Mouse (Mus musculus) limb, embryonic 15.5 days (tissue): ENCODE results near the gene Cwh43. TPM values are rescaled to one million over a fixed set of nuclear protein-coding genes. Genes with fewer than 3 reads are reported as not detected.
"Not testable (repeated sequence)": the region's sequence is repeated elsewhere in the genome, so short reads cannot be mapped to it uniquely, and the experiment has no call there.

Source experiments
- ATAC-seq: fragments of 200-750 bp; cut with Nextera tagmentation; 2 replicates; pipeline ENCODE4 v1.8.0; 2017; ENCODE audit warnings: low read depth, moderate TSS enrichment; ENCODE audit not compliant: insufficient number of reproducible peaks, low FRiP score, low TSS enrichment
- H3K27ac ChIP-seq: fragments of 300-500 bp; sonication (generic); 2 replicates; pipeline ENCODE4 v1.5.1; 2015; ENCODE audit warnings: moderate library complexity, mild to moderate bottlenecking, inconsistent platforms
- H3K27me3 ChIP-seq: fragments of 300-500 bp; sonication (generic); 2 replicates; pipeline ENCODE4 v1.6.1; 2015; ENCODE audit warnings: inconsistent platforms
- H3K36me3 ChIP-seq: fragments of 300-500 bp; sonication (generic); 2 replicates; pipeline ENCODE4 v1.6.1; 2015; ENCODE audit warnings: inconsistent platforms
- H3K4me1 ChIP-seq: fragments of 300-500 bp; sonication (generic); 2 replicates; pipeline ENCODE4 v1.6.1; 2015; ENCODE audit warnings: inconsistent platforms
- H3K4me2 ChIP-seq: fragments of 300-500 bp; sonication (generic); 2 replicates; pipeline ENCODE4 v1.6.1; 2015; ENCODE audit warnings: mild to moderate bottlenecking, inconsistent platforms
- H3K4me3 ChIP-seq: fragments of 300-500 bp; sonication (generic); 2 replicates; pipeline ENCODE4 v1.5.1; 2015; ENCODE audit warnings: mild to moderate bottlenecking, inconsistent platforms
- H3K9ac ChIP-seq: fragments of 300-500 bp; sonication (generic); 2 replicates; pipeline ENCODE4 v1.6.1; 2015; ENCODE audit warnings: inconsistent platforms
- H3K9me3 ChIP-seq: fragments of 300-500 bp; sonication (generic); 2 replicates; pipeline ENCODE4 v1.6.1; 2016; ENCODE audit warnings: inconsistent platforms
- WGBS: fragments of 180-500 bp; shearing (Covaris S2); methylation state at CpG from one replicate; pipeline ENCODE4 v1.1.7; 2015; 5-methylcytosine and 5-hydroxymethylcytosine counted together
- polyA plus RNA-seq: library from polyadenylated mRNA; unstranded; fragments of >200 nt; fragmentation: Nextera tagmentation; extraction: Ambion mirVana; gene quantifications from 2 replicates; pipeline ENCODE4 v1.2.1, GENCODE M21; 2015

The Cwh43 gene
- polyA plus RNA-seq, 1 experiment from 2014 or later = 8.6 TPM

DNA sequence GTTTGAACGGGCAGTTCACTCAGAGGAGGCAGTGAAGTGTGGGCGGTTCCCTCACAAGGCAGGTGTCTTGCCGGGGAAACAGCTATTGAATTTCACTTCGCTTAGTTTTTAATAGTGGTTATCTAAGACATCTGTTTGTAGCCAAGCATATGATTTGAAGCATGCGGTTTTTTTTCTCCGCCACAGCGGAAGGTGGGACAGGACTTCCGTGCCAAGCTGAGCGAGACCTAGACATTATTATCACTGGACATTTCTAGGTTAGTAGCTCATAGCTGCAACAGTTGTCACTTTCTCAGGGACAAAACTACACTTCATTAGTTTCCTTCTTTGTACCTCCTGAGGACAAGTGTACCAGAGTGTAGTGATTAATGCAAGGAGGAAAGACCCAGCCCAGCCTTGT, 36.3 kb downstream of the Cwh43 start:
- Histone ChIP-seq H3K4me3 (no peak overlapping the region), H3K4me1 (no peaks in the 10 kb centered on the region), H3K9me3 (no peaks in the 10 kb centered on the region), H3K27me3 (no peaks in the 10 kb centered on the region), H3K9ac (no peak overlapping the region), H3K4me2 (no peak overlapping the region), H3K27ac (no peak overlapping the region), H3K36me3 (no peaks in the 10 kb centered on the region)
- ATAC-seq = no peak
- 52% methylated on average over 9 of the region's 9 CpGs for WGBS

DNA sequence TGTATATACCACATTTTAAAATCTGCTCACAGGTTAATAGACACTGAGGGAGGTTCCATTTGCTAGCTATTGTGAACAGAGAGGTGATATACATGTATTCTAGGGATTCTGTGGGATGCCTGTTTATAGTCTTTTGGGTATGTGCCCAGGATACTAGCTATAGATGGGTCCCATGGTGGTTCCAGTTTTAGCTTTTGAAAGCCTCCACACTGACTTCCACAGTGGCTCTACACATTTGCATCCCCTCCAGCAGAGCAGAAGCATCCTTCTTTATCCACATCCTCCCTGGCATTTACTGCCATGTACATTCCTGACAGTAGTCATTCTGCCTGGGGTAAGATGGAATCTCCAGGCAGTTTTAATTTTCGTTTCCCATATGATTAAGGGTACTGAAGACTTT, 44.4 kb downstream of the Cwh43 start:
- H3K4me2 ChIP-seq = no peak overlapping the region
- H3K4me1 ChIP-seq = no peaks in the 10 kb centered on the region
- no peak for ATAC-seq
- no peak overlapping the region for H3K27ac ChIP-seq
- no peaks in the 10 kb centered on the region for H3K9me3 ChIP-seq
- H3K36me3 ChIP-seq = no peaks in the 10 kb centered on the region
- H3K27me3 ChIP-seq = no peaks in the 10 kb centered on the region
- H3K4me3 ChIP-seq = no peak overlapping the region
- WGBS = 58% methylated on average over 1 of the region's 1 CpGs
- no peak overlapping the region for H3K9ac ChIP-seq

DNA sequence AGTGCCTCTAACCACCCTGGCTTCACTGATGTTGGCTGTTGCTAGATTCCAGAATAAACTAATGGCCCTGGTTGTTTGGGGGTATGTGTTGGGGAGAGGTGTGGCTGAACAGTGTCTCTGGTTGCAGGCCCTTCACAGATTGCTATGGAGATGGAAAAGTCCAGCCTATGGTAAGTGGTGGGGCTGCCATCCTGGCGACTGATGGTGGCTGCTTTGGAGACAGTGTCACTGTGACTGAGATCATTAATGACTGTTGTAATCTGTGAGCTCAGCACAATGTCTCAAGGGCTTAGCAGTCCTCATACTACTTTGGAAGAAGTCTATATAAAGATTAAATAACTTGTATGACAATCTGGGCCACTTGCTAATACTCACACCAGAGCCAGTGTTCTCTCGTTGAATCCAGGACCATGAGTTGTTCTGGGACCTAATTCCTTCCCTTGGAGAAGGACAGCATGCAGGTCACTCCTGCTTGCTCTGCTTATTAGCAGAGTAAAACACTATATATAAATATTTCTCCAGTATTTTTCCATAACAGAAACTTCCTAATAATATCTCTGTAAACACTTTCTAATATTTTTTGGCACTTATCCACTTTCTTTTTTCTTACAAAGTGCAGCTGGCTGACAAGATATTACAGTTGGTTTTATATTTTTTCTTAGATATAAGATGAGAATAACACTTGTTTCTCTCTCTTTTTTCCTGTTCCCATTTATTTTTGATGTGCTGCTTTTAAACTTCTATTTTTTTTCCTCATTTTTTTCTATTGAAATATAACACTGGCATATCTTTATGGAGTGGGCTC, 48.8 kb downstream of the Cwh43 start:
- Histone ChIP-seq H3K4me3 (no peak overlapping the region), H3K27ac (no peak overlapping the region), H3K4me2 (no peak overlapping the region), H3K36me3 (no peaks in the 10 kb centered on the region), H3K27me3 (no peaks in the 10 kb centered on the region), H3K9me3 (no peaks in the 10 kb centered on the region), H3K4me1 (no peaks in the 10 kb centered on the region), H3K9ac (no peak overlapping the region)
- WGBS = 66% methylated on average over 2 of the region's 2 CpGs
- ATAC-seq = no peak

DNA sequence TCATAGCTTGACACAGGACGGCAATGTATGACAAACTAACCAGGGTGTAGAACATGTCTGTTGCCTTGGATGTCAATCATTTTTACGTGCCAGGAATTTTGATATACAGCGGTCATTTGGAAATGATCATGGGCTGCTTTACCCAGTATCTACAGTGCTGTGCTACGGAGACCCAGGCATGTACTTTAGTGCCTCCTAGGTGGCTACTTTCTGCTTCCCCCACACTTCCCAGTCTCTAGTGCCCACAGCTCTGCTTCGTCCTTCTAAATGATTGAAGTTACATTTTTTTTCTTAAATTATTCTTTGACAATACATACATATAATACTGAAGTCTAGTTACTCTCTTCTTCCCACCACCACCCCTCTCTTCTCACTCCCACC, 49.4 kb downstream of the Cwh43 start:
- Histone ChIP-seq H3K4me1 (no peaks in the 10 kb centered on the region), H3K27me3 (no peaks in the 10 kb centered on the region), H3K9me3 (no peaks in the 10 kb centered on the region), H3K9ac (no peak overlapping the region), H3K27ac (no peak overlapping the region), H3K36me3 (no peaks in the 10 kb centered on the region), H3K4me3 (no peak overlapping the region), H3K4me2 (no peak overlapping the region)
- ATAC-seq = no peak
- WGBS = 72% methylated on average over 5 of the region's 5 CpGs

DNA sequence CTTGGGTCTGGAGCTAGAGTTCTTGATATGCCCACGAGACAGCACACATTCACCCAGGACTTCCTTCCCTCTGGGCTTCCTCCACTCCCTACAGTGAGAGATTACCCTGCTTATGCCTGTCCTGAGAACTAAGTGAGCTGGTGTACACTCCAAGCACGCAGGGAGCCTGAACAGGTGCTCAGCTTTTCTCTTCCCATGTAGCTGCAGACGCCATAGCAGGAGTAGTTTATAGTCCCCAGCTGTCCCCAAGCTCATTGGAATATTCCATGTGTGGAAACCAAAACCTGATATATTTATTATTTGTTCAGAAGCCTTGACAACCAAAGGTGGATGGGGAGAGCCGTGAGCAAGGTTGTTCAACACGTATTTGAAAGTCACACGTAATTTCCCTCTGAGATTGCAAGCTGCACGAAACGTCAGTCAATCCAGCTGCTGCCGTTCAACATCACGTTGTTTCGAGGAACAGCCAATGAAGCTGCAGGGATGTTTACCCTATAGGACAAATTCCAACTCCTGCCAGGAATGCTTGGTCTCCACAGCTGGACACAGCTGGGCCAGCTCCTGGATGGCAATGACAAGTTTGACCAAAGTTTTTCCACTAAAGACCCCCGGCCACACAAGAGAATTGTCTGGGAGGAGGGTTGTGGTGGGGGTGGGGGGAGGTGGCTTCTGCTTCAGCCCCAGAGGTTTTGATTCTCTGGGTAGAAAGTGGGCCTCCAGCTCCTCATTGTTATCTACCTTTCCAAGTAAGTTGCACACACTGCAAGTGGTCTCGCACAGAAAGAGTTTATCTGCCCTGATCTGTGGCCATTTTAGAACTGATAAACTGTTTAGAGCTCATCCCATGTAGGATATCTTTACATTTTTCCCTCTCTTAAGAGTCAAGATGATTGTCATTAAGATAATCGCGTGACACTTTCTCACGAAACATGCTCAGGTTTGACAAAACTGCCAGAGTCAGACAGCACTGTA, 62.9 kb downstream of the Cwh43 start:
- Histone ChIP-seq H3K9ac (no peak overlapping the region), H3K4me3 (no peak overlapping the region), H3K4me2 (no peak overlapping the region), H3K4me1 (no peaks in the 10 kb centered on the region), H3K36me3 (no peaks in the 10 kb centered on the region), H3K27ac (no peak overlapping the region), H3K27me3 (no peaks in the 10 kb centered on the region), H3K9me3 (no peaks in the 10 kb centered on the region)
- 74% methylated on average over 16 of the region's 16 CpGs for WGBS
- no peak for ATAC-seq

DNA sequence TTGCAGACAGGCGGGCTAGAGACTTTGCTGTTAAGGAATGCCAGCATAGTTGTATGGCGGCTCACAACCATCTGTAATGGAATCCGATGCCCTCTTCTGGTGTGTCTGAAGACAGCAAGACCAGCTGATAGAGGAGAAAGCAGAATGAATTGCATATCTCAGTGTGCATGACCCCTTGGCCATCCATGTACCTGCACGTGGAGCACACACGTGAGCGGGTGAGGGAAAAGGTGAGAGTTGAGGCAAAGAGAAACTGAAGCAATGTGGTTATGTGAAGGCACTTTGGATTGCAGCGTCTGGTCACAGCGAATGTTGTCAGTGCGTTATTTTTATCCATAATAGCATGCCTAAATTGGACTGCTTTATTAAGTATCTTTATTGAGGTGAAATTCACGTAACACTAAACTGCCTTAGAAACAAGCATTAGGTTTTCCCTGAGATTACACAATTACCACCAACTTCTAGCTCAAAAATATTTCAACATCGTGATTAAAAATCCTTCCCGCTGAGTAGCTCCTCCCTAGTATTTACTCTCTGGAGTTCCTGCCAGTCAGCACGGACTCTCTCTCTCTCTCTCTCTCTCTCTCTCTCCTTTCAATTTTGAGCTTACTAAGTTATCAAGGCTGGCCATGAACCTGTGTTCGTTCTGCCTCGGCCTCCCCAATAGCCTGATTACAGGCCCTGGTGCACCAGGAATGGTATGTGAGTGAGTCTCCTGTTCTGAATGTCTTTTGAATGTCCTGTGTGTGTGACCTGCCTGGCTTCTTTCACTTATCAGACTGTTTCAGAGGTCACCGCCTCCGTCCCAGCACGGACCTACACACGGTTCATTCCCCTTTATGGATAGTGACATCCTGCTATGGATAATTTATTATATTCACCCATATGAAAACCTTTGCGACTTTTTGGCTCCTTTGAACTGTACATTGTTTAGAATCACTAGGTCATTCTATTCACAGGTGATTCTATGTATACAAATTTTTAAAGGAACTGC, 68.8 kb downstream of the Cwh43 start:
- no peaks in the 10 kb centered on the region for H3K4me1 ChIP-seq
- ATAC-seq = no peak
- H3K9me3 ChIP-seq = no peaks in the 10 kb centered on the region
- no peak overlapping the region for H3K9ac ChIP-seq
- no peak overlapping the region for H3K4me3 ChIP-seq
- 80% methylated on average over 20 of the region's 20 CpGs for WGBS
- no peak overlapping the region for H3K4me2 ChIP-seq
- H3K27ac ChIP-seq = no peak overlapping the region
- H3K36me3 ChIP-seq = no peaks in the 10 kb centered on the region
- H3K27me3 ChIP-seq = no peaks in the 10 kb centered on the region

DNA sequence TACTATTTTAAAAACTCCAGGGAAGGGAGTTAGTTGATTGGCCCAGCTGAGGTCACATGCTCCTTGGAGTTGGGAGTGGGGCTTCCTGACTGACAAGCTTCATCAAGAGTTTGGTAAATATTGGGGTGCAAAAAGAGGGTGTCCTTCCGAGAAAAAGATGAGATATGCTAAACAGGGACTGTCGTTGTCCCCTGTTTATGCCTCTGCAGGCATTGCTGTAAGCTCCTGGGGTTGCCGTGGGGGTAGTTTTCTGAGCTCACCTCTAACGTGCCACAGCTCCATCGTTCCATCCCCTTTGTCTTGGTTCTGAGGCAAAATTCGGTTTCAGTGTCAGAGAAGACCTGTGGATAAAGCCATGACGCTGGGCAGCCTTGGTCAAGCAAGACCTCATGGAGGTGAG, 74.8 kb downstream of the Cwh43 start, which contains the start of gene Dcun1d4:
TSS of gene Dcun1d4 (plus strand) at position 301 of the 400 bp plus-strand sequence.
- no peak for ATAC-seq
- WGBS = 82% methylated on average over 7 of the region's 7 CpGs
- Histone ChIP-seq H3K4me1 (no peaks in the 10 kb centered on the region), H3K9me3 (no peaks in the 10 kb centered on the region), H3K36me3 (no peaks in the 10 kb centered on the region), H3K9ac (no peak within 1 kb of the TSS), H3K4me3 (no peak within 1 kb of the TSS), H3K27ac (no peak within 1 kb of the TSS), H3K27me3 (no peaks in the 10 kb centered on the region), H3K4me2 (no peak within 1 kb of the TSS)

DNA sequence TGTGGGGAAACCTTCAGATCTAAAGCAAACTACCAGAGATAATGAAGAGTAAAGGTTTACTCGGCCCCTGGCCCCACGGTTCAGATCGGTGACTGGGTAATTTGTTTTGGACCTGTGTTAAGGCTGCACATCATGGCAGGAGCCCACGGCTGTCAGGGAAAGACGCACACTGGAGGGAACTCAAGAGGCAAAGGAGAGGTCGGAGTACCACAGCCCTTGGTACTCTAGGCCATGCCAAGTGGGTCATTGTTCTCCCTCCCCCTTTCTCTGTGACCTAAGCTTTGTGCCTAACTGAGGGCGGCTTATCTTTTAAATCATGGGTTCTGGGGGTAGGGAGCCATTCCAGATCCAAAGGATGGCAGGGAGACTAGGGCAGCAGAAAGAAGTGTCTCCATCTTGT, 75.5 kb downstream of the Cwh43 start:
- Histone ChIP-seq H3K4me3 (no peak overlapping the region), H3K4me1 (no peaks in the 10 kb centered on the region), H3K9me3 (no peaks in the 10 kb centered on the region), H3K9ac (no peak overlapping the region), H3K27ac (no peak overlapping the region), H3K4me2 (no peak overlapping the region), H3K27me3 (no peaks in the 10 kb centered on the region), H3K36me3 (no peaks in the 10 kb centered on the region)
- ATAC-seq = no peak
- 92% methylated on average over 7 of the region's 7 CpGs for WGBS

DNA sequence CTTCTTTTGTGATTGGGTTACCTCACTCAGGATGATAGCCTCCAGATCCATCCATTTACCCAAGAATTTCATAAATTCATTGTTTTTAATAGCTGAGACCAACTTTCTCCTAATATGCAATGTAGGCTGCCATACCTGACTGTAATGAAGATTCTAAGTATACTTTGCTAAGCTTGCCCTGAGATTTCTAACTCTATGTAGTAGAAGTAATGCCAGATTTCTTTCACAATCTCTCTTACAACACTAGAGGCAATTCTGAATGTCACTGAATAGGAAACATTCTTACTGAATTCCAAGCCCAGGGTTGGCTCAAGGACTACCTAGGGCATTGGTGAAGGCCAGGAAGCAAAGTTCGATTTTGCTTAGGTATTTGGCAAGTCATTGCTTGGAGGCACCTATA, 76.5 kb downstream of the Cwh43 start:
- not testable (repeated sequence) for H3K4me3 ChIP-seq, H3K9ac ChIP-seq, H3K9me3 ChIP-seq, H3K27ac ChIP-seq, H3K4me2 ChIP-seq, H3K27me3 ChIP-seq, H3K4me1 ChIP-seq, H3K36me3 ChIP-seq, ATAC-seq
- WGBS = 79% methylated on average over 1 of the region's 1 CpGs

DNA sequence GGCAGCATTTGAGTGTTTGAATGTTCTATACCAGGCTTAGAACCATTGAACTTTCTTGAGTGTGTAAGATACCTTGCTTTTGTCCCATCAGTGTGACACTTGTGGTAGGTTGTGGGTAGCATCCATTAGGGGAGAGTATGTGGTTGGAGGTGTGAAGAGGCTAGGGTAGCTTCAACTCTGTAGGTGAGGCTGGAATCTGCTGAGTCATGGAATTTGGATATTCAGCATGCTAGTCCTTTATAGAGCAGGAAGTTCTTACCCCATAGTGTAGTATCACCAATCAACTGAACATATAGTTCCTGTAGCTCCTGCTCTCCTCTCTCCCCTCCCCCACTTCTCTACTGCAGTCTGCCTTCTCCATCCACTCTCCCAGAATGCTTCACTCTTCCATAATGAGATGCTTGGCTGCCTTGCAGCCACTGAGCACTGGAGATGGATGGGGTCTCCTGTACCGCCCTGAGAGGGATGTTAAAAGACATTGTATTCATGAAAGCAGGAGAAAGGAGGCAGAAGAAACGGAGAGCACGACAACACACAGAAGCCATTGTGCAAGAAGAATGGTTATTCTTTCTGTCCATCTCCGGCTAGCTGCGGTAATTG, 78.2 kb downstream of the Cwh43 start:
- Histone ChIP-seq H3K4me1 (no peaks in the 10 kb centered on the region), H3K9ac (no peak overlapping the region), H3K27ac (no peak overlapping the region), H3K4me3 (no peak overlapping the region), H3K36me3 (no peaks in the 10 kb centered on the region), H3K4me2 (no peak overlapping the region), H3K9me3 (no peaks in the 10 kb centered on the region), H3K27me3 (no peaks in the 10 kb centered on the region)
- ATAC-seq = no peak
- WGBS = 83% methylated on average over 5 of the region's 5 CpGs

DNA sequence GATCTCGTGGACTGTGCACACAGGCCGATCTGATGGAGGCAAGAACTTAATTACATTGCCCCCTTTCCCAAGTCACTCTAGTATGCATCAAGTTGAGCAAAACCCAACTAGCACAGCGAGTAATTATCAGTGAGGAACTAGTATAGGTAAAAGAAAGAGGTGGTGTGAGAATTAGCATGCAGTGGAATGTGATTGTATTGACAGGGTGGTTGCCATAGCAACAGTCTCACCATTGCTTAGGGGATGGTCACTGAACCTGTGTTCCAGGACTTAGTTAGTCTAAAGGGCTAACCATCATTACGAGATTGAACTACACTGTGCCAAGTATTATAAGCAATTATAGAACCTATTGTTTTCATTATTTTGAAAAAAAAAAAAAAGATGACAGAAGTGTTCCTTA, 80.6 kb downstream of the Cwh43 start:
- H3K27me3 ChIP-seq = no peaks in the 10 kb centered on the region
- H3K36me3 ChIP-seq = no peaks in the 10 kb centered on the region
- H3K9ac ChIP-seq = no peak overlapping the region
- ATAC-seq = no peak
- 57% methylated on average over 4 of the region's 4 CpGs for WGBS
- no peak overlapping the region for H3K4me3 ChIP-seq
- H3K9me3 ChIP-seq = no peaks in the 10 kb centered on the region
- H3K4me1 ChIP-seq = peaks cover 3% of the 10 kb centered on the region
- H3K27ac ChIP-seq = no peak overlapping the region
- no peak overlapping the region for H3K4me2 ChIP-seq
